Mouse (Mus musculus): Measurements from ENCODE around the gene Slf2. TPM values are rescaled to one million over a fixed set of nuclear protein-coding genes. Genes with fewer than 3 reads are reported as not detected.
A peak's percentile ranks its signal among the peaks of the same experiment; 100 is the strongest.

Slf2 gene
- polyA plus RNA-seq, 1 experiment from 2014 or later = 31.3 TPM

DNA sequence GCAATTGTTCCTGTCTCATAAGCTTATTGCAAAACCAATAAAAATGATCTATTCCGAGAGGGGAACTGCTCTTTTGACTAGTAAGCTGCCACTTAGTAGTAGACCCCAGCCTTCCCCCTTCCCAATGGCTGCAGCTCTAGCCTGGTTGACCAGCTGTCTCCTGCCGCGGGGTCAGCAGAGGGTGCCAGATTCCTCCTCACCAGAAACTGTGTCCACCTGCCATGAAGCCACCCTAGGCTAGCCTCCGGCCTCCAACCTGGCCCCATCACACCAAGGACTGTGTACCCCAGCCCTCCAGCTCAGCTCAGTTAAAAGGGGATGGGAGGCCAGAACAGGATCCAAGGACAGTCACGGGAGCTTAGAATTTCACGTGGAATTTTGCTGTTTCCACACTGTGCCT, 34.5 kb upstream of the Slf2 start:
- no peak overlapping the region for H3K4me3 ChIP-seq (replicated peaks; ENCODE audit: low read length)
- H3K4me2 ChIP-seq (ENCODE audit: low read depth, low read length) = no peak overlapping the region
- 57% methylated on average over 6 of the region's 6 CpGs for WGBS
- no peak overlapping the region for H3K9ac ChIP-seq (ENCODE audit: low read length)
- H3K9me3 ChIP-seq (replicated peaks; ENCODE audit: control insufficient read depth, low read length) = no peaks in the 10 kb centered on the region
- peaks cover 4% of the 10 kb centered on the region for H3K27me3 ChIP-seq (ENCODE audit: control insufficient read depth, insufficient read depth, low read length)
- no peaks in the 10 kb centered on the region for H3K36me3 ChIP-seq (ENCODE audit: control insufficient read depth, insufficient read depth, low read length)
- H3K4me1 ChIP-seq (ENCODE audit: control insufficient read depth, insufficient read depth, low read length) = peaks cover 23% of the 10 kb centered on the region
- ATAC-seq (ENCODE audit: insufficient read depth, low FRiP score) = no peak
- no peak overlapping the region for H3K27ac ChIP-seq (ENCODE audit: low read length)

DNA sequence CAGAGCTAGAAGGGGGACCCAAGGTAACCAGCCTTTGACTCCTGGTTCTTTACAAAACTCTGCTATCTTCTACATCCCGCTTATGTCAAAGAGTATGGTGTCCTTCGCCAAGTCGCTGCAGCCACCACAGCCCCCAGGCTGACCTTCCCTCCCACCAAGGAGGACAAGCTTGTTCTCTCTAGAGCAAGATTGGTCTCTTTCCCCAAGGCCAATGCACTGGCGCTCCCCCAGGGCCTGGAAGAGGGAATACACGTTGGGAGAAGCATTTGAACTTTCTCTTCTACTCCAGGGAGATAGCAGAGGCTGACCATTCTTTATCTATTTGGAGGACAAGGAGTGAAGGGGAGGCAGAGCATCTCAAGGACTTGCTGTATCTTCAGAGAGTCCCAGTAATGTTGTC, 33.4 kb upstream of the Slf2 start:
- 71% methylated on average over 5 of the region's 5 CpGs for WGBS

DNA sequence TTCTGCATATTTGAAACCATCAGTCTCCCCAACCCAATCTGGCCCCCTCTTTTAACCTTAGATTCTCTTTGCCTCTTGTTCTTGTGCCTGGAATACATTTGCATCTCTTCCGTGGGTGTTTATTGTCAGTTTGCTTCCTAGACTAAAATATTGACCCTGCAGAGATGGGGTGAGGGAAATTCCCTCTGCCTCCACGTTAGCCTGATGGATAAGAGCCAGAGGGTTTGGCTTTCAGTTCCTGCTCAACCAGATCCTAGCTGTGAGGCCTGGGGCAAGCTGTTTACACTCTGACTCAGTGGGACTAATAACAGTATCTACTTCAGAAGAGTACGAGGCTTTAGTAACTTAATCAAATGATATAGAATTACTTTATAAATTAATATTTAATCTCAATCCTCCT, 32.3 kb upstream of the Slf2 start:
- H3K9ac ChIP-seq (ENCODE audit: low read length) = no peak overlapping the region
- peaks cover 4% of the 10 kb centered on the region for H3K27me3 ChIP-seq (ENCODE audit: control insufficient read depth, insufficient read depth, low read length)
- no peak overlapping the region for H3K4me2 ChIP-seq (ENCODE audit: low read depth, low read length)
- peaks cover 28% of the 10 kb centered on the region for H3K4me1 ChIP-seq (ENCODE audit: control insufficient read depth, insufficient read depth, low read length)
- no peaks in the 10 kb centered on the region for H3K36me3 ChIP-seq (ENCODE audit: control insufficient read depth, insufficient read depth, low read length)
- no peaks in the 10 kb centered on the region for H3K9me3 ChIP-seq (replicated peaks; ENCODE audit: control insufficient read depth, low read length)
- H3K27ac ChIP-seq (ENCODE audit: low read length) = no peak overlapping the region
- no peak overlapping the region for H3K4me3 ChIP-seq (replicated peaks; ENCODE audit: low read length)
- no peak for ATAC-seq (ENCODE audit: insufficient read depth, low FRiP score)
- 30% methylated on average over 3 of the region's 3 CpGs for WGBS

More for the DNA sequence above, 33.4 kb upstream of the Slf2 start:
- Histone ChIP-seq H3K4me2 (ENCODE audit: low read depth, low read length) (no peak overlapping the region), H3K36me3 (ENCODE audit: control insufficient read depth, insufficient read depth, low read length) (no peaks in the 10 kb centered on the region), H3K9me3 (replicated peaks; ENCODE audit: control insufficient read depth, low read length) (no peaks in the 10 kb centered on the region), H3K9ac (ENCODE audit: low read length) (no peak overlapping the region), H3K27ac (ENCODE audit: low read length) (no peak overlapping the region), H3K4me1 (ENCODE audit: control insufficient read depth, insufficient read depth, low read length) (peaks cover 28% of the 10 kb centered on the region), H3K27me3 (ENCODE audit: control insufficient read depth, insufficient read depth, low read length) (peaks cover 4% of the 10 kb centered on the region), H3K4me3 (replicated peaks; ENCODE audit: low read length) (no peak overlapping the region)
- no peak for ATAC-seq (ENCODE audit: insufficient read depth, low FRiP score)

DNA sequence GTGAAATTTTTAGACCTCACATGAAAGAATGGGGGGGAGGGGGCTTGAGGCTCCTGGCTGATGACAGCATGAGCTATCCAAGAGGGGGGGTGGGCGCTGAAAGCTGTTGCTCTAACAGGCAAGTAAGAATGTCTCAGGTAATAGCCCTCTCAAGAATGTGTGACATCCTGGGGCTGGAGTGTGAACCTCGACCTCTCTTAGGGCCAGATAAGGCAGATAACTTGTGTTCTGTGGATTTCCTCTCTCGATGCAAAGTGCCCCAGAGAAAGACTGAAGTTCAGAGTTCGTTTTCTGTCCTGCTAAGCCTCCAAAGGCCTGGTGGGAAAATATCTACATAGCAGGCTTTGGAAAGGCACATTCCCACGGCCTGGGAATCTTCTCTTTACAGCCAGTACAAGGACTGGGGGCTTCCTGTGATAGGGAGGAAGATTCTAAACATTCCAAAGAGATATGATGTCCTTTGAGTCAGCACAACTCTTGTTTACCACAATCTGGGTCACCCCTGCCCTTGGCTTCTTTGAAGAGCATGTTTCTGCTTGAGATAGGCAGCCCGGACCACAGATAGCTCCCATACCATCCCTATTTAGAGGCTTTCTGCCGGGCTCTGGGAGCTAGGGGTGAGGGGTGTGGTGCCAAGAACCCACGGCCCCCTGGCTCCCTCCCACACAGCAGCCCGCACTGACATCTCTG, 31.7 kb upstream of the Slf2 start:
- ATAC-seq (ENCODE audit: insufficient read depth, low FRiP score) = no peak
- no peak overlapping the region for H3K4me2 ChIP-seq (ENCODE audit: low read depth, low read length)
- H3K4me3 ChIP-seq (replicated peaks; ENCODE audit: low read length) = no peak overlapping the region
- H3K4me1 ChIP-seq (ENCODE audit: control insufficient read depth, insufficient read depth, low read length) = peaks cover 32% of the 10 kb centered on the region
- no peaks in the 10 kb centered on the region for H3K9me3 ChIP-seq (replicated peaks; ENCODE audit: control insufficient read depth, low read length)
- no peaks in the 10 kb centered on the region; the same call in 1 of the 2 replicates for H3K27me3 ChIP-seq (ENCODE audit: control insufficient read depth, insufficient read depth, low read length)
- peak overlapping the region; percentile 75; the same call in 1 of the 2 replicates for H3K27ac ChIP-seq (ENCODE audit: low read length)
- 28% methylated on average over 9 of the region's 9 CpGs for WGBS
- H3K9ac ChIP-seq (ENCODE audit: low read length) = no peak overlapping the region
- no peaks in the 10 kb centered on the region for H3K36me3 ChIP-seq (ENCODE audit: control insufficient read depth, insufficient read depth, low read length)

DNA sequence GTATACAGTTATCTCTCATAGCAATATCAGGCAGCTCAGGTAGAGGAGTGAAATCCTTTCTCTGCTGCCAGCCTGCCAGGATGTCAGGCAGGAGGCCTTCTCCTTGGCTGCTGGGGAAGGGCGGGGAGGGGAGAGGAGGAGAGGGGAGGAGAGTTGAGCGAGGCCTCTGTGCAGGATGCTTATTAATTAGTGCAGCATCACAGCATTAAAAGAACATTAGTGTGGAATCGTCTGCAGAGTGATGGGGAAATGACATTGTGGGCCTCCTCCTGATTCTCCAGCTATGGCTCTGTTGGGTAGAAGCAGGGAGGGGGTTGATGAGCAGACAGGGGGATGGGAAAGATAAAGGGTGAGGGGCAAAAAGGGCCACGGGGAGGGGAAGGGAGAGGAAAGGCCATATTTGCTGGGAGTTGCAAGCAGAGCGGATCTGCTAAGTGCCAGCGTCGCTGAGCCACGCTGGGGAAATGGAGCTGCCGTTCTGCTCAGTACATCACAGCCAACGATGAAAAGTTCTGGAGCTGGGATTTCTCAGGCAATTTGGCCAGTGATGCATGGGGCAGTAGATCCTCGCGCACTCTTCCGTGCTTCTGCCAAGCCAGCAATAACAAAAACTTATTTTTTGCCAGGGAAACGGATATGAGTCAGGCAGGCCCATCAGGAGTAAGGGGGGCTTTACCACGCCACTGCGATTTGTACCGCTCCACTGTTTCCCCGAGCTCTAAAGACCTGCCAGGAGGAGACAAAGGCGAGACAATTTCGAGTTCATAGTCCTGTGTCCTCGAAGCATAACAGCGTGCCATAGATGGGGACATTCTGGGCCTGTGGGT, 30.8 kb upstream of the Slf2 start:
- Histone ChIP-seq H3K36me3 (ENCODE audit: control insufficient read depth, insufficient read depth, low read length) (no peaks in the 10 kb centered on the region), H3K9ac (ENCODE audit: low read length) (no peak overlapping the region), H3K4me1 (ENCODE audit: control insufficient read depth, insufficient read depth, low read length) (peaks cover 34% of the 10 kb centered on the region), H3K9me3 (replicated peaks; ENCODE audit: control insufficient read depth, low read length) (no peaks in the 10 kb centered on the region), H3K27ac (ENCODE audit: low read length) (peak overlapping the region; percentile 75), H3K4me2 (ENCODE audit: low read depth, low read length) (no peak overlapping the region), H3K4me3 (replicated peaks; ENCODE audit: low read length) (no peak overlapping the region), H3K27me3 (ENCODE audit: control insufficient read depth, insufficient read depth, low read length) (no peaks in the 10 kb centered on the region)
- 32% methylated on average over 22 of the region's 22 CpGs for WGBS
- ATAC-seq (ENCODE audit: insufficient read depth, low FRiP score) = peak; percentile 38

DNA sequence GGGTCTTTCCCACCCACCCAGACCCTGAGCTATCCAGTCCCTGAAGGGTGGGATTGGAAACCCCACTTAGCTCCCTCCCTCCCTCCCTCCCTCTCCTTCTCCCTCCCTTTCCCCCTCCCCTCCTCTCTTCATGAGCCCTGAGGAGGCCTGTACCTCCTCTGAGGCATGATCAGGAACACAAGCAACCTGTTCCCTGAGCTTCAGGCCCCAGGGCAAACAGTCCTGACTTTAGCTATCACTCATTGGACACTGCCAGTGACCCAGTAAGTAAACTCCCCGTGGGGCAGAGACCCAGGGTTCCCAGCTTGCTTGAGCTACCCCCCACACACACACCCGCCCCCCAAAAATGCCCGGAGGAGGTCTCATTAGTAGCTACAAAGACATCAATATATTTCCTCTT, 29.9 kb upstream of the Slf2 start:
- H3K9me3 ChIP-seq (replicated peaks; ENCODE audit: control insufficient read depth, low read length) = no peaks in the 10 kb centered on the region
- H3K4me3 ChIP-seq (replicated peaks; ENCODE audit: low read length) = no peak overlapping the region
- H3K27ac ChIP-seq (ENCODE audit: low read length) = peak overlapping the region; percentile 75
- peaks cover 37% of the 10 kb centered on the region for H3K4me1 ChIP-seq (ENCODE audit: control insufficient read depth, insufficient read depth, low read length)
- H3K4me2 ChIP-seq (ENCODE audit: low read depth, low read length) = no peak overlapping the region
- 60% methylated on average over 3 of the region's 3 CpGs for WGBS
- H3K9ac ChIP-seq (ENCODE audit: low read length) = no peak overlapping the region
- ATAC-seq (ENCODE audit: insufficient read depth, low FRiP score) = no peak
- H3K36me3 ChIP-seq (ENCODE audit: control insufficient read depth, insufficient read depth, low read length) = no peaks in the 10 kb centered on the region
- no peaks in the 10 kb centered on the region for H3K27me3 ChIP-seq (ENCODE audit: control insufficient read depth, insufficient read depth, low read length)

DNA sequence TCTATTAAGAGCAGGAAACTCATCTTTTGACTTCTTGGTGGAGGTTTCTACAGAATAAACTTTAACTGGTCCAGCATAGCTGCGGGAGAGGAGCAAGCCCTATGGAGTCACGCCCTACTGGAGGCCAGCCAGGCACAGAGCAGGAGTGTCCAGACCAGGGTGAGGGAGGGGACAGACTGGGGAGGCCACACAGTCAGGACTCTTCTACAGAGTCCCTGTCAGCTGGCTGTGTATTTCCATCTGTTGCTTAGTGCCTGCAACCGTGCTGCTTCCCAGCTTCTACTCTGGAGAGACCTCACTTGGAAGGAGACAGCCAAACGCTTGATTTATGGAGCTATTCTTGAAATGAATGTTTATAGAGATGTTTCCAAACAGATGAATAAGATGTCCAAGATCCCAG, 28.6 kb upstream of the Slf2 start:
- Histone ChIP-seq H3K9ac (ENCODE audit: low read length) (no peak overlapping the region), H3K4me2 (ENCODE audit: low read depth, low read length) (no peak overlapping the region), H3K9me3 (replicated peaks; ENCODE audit: control insufficient read depth, low read length) (no peaks in the 10 kb centered on the region), H3K27ac (ENCODE audit: low read length) (peak overlapping the region; percentile 75), H3K4me3 (replicated peaks; ENCODE audit: low read length) (no peak overlapping the region), H3K27me3 (ENCODE audit: control insufficient read depth, insufficient read depth, low read length) (no peaks in the 10 kb centered on the region), H3K36me3 (ENCODE audit: control insufficient read depth, insufficient read depth, low read length) (no peaks in the 10 kb centered on the region), H3K4me1 (ENCODE audit: control insufficient read depth, insufficient read depth, low read length) (peaks cover 37% of the 10 kb centered on the region)
- 44% methylated on average over 4 of the region's 4 CpGs for WGBS
- peak; percentile 91 for ATAC-seq (ENCODE audit: insufficient read depth, low FRiP score)

DNA sequence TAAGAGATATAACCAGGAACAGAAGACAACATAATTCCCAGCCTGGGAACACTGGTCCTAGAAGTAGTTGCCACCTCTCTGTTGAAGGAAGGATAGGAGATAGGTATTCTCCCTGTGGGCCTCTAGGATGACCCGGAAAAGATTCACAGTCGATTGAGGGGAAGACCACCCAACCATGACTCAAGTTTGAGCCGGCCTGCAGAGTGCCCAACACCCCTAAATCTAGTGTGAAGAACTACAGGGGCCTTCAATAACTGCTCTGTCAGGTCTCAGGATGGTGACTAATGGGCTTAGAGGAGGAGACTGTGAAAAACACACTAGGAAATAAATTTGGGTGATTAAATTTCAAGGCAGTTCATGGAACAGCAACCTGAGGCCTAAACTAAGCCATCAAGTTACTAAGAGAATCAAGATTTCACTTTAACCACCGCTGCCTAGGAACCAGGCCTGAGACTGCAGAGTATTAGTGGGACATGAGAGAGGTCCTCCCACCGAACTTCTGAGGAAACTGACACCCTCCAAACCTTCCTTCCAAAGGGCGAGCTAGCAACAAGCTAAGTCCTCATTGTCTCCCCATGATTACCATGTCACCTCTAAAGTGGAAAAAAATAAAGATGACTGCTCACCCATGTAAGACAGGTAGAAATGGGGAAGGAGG, 27.5 kb upstream of the Slf2 start:
- Histone ChIP-seq H3K27me3 (ENCODE audit: control insufficient read depth, insufficient read depth, low read length) (no peaks in the 10 kb centered on the region), H3K9me3 (replicated peaks; ENCODE audit: control insufficient read depth, low read length) (no peaks in the 10 kb centered on the region), H3K36me3 (ENCODE audit: control insufficient read depth, insufficient read depth, low read length) (no peaks in the 10 kb centered on the region), H3K4me1 (ENCODE audit: control insufficient read depth, insufficient read depth, low read length) (peaks cover 40% of the 10 kb centered on the region), H3K27ac (ENCODE audit: low read length) (peak overlapping the region; percentile 75), H3K4me3 (replicated peaks; ENCODE audit: low read length) (no peak overlapping the region), H3K4me2 (ENCODE audit: low read depth, low read length) (no peak overlapping the region), H3K9ac (ENCODE audit: low read length) (no peak overlapping the region; the same call in 1 of the 2 replicates)
- no peak for ATAC-seq (ENCODE audit: insufficient read depth, low FRiP score)
- whole genome bisulfite sequencing = 67% methylated on average over 6 of the region's 6 CpGs

All from stomach, embryonic 16.5 days (tissue).